Mouse (Mus musculus) Muller cell, postnatal 12 days (primary cell): ENCODE results near the gene Olfr1129.
"Not testable (repeated sequence)": the region's sequence is repeated elsewhere in the genome, so short reads cannot be mapped to it uniquely, and the experiment has no call there.

Experiments used
- DNase-seq: peaks from one replicate; pipeline ENCODE4 v3.0.0-alpha.2; 2015; ENCODE audit errors: inconsistent ontology term

Gene Olfr1129

GRCm38 (mm10) chr2:87573602-87574001 is at the start of gene Olfr1129:
Olfr1129 (plus strand) TSS chr2:87573902.
- not testable (repeated sequence) for DNase-seq

- DNase-seq: not testable (repeated sequence)
Observed at GRCm38 (mm10) chr2:87525899-87526616, 47.6 kb upstream of the Olfr1129 start.

- no peak for DNase-seq
Observed at GRCm38 (mm10) chr2:87531496-87531895, 42.2 kb upstream of the Olfr1129 start, which contains the start of gene Olfr153. Olfr153 (plus strand) TSS chr2:87531796.

- DNase-seq: no peak
Observed at GRCm38 (mm10) chr2:87534826-87535225, 38.9 kb upstream of the Olfr1129 start.

- DNase-seq: no peak
Observed at GRCm38 (mm10) chr2:87545442-87545841, 28.3 kb upstream of the Olfr1129 start, which contains the start of gene Olfr1128. Olfr1128 (minus strand) TSS chr2:87545542.

- DNase-seq: not testable (repeated sequence)
Observed at GRCm38 (mm10) chr2:87605912-87606311, 32.2 kb downstream of the Olfr1129 start, which contains the start of gene Olfr1130. Olfr1130 (plus strand) TSS chr2:87606212.

GRCm38 (mm10) chr2:87626804-87627203 is 53.1 kb downstream of the Olfr1129 start, which contains the start of gene Olfr1131:
Olfr1131 (plus strand) TSS chr2:87627104.
- no peak for DNase-seq
